Mouse (Mus musculus) MEL (cell line): ENCODE data around the gene Dclk1. TPM values are rescaled to one million over a fixed set of nuclear protein-coding genes. Genes with fewer than 3 reads are reported as not detected.

ENCODE experiments used
- DNase-seq: peaks from one replicate; pipeline ENCODE4 v3.0.0; 2011; ENCODE audit warnings: low read depth, low spot score
- H3K27ac ChIP-seq: 2 replicates; pipeline ENCODE4 v1.5.1; 2012; ENCODE audit warnings: low read depth, mild to moderate bottlenecking, control low read depth, low read length, moderate library complexity; ENCODE audit not compliant: control insufficient read depth
- H3K27me3 ChIP-seq, 2 experiments: fragments of 150-350 bp in 1 of 2; sonication (generic) in 1 of 2; 2 replicates each; pipeline ENCODE4 v1.6.1; 2012; ENCODE audit warnings: low read length in 2 of 2, mild to moderate bottlenecking in 2 of 2, improper control_type of control experiment in 1 of 2, moderate library complexity in 1 of 2; ENCODE audit not compliant: insufficient read depth in 2 of 2, control insufficient read depth in 1 of 2
- H3K36me3 ChIP-seq, 2 experiments: 2 replicates each; pipeline ENCODE4 v1.6.1; 2012 to 2014; ENCODE audit warnings: low read length in 2 of 2, improper control_type of control experiment in 1 of 2, inconsistent platforms in 1 of 2, mild to moderate bottlenecking in 1 of 2; ENCODE audit not compliant: insufficient read depth in 2 of 2, control insufficient read depth in 1 of 2
- H3K4me1 ChIP-seq, 2 experiments: fragments of 150-350 bp in 1 of 2; sonication (generic) in 1 of 2; 2 replicates each; pipeline ENCODE4 v1.6.1; 2012; ENCODE audit warnings: low read length in 2 of 2, improper control_type of control experiment in 1 of 2, mild to moderate bottlenecking in 1 of 2; ENCODE audit not compliant: insufficient read depth in 2 of 2, control insufficient read depth in 1 of 2
- H3K4me3 ChIP-seq, 2 experiments: fragments of 150-350 bp in 1 of 2; sonication (generic) in 1 of 2; 2 replicates each; pipeline ENCODE4 v1.5.1; 2012; ENCODE audit warnings: low read depth in 2 of 2, low read length in 2 of 2, mild to moderate bottlenecking in 2 of 2, moderate library complexity in 2 of 2, control low read depth in 1 of 2, improper control_type of control experiment in 1 of 2; ENCODE audit not compliant: control insufficient read depth in 1 of 2, insufficient read depth in 1 of 2
- H3K79me2 ChIP-seq: 2 replicates; pipeline ENCODE4 v1.6.1; 2012; ENCODE audit warnings: mild to moderate bottlenecking, low read length, moderate library complexity; ENCODE audit not compliant: control insufficient read depth, poor library complexity, insufficient read depth
- H3K9ac ChIP-seq: 2 replicates; pipeline ENCODE4 v1.6.1; 2012; ENCODE audit warnings: low read depth, mild to moderate bottlenecking, control low read depth, low read length, moderate library complexity; ENCODE audit not compliant: control insufficient read depth, poor library complexity, severe bottlenecking
- H3K9me3 ChIP-seq: fragments of 150-350 bp; sonication (generic); replicated peaks from 2 replicates; pipeline ENCODE4 v1.6.1; 2012; ENCODE audit warnings: mild to moderate bottlenecking, low read length, improper control_type of control experiment, moderate library complexity; ENCODE audit not compliant: insufficient read depth
- ETS1 ChIP-seq: IDR thresholded peaks from 2 replicates; pipeline ENCODE4 v1.6.1; 2012; ENCODE audit warnings: low read depth, mild to moderate bottlenecking, inconsistent platforms, low read length, improper control_type of control experiment, moderate library complexity
- GABPA ChIP-seq: IDR thresholded peaks from 2 replicates; pipeline ENCODE4 v1.6.1; 2012; ENCODE audit warnings: low read depth, mild to moderate bottlenecking, inconsistent platforms, low read length, improper control_type of control experiment, moderate library complexity
- MAX ChIP-seq: IDR thresholded peaks from 2 replicates; pipeline ENCODE4 v1.6.1; 2011; ENCODE audit warnings: low read length, improper control_type of control experiment
- MAZ ChIP-seq: IDR thresholded peaks from 2 replicates; pipeline ENCODE4 v1.6.1; 2012; ENCODE audit warnings: low read depth, mild to moderate bottlenecking, inconsistent platforms, low read length, improper control_type of control experiment
- MEF2A ChIP-seq: IDR thresholded peaks from 2 replicates; pipeline ENCODE4 v1.6.1; 2014; ENCODE audit warnings: low read depth, mild to moderate bottlenecking, inconsistent platforms, low read length, improper control_type of control experiment; ENCODE audit not compliant: poor library complexity, insufficient replicate concordance, severe bottlenecking; ENCODE audit errors: extremely low read depth
- MXI1 ChIP-seq: IDR thresholded peaks from 2 replicates; pipeline ENCODE4 v1.6.1; 2011; ENCODE audit warnings: mild to moderate bottlenecking, low read depth, low read length, improper control_type of control experiment
- MYB ChIP-seq: IDR thresholded peaks from 2 replicates; pipeline ENCODE4 v1.6.1; 2011; ENCODE audit warnings: mild to moderate bottlenecking, low read depth, low read length, improper control_type of control experiment
- MYC ChIP-seq: IDR thresholded peaks from 2 replicates; pipeline ENCODE4 v1.6.1; 2011; ENCODE audit warnings: low read depth, mild to moderate bottlenecking, low read length, improper control_type of control experiment, moderate library complexity
- NRF1 ChIP-seq: IDR thresholded peaks from 2 replicates; pipeline ENCODE4 v1.6.1; 2014; ENCODE audit warnings: low read depth, mild to moderate bottlenecking, inconsistent platforms, low read length, improper control_type of control experiment, moderate library complexity; ENCODE audit not compliant: poor library complexity, insufficient read depth, severe bottlenecking
- POLR2AphosphoS2 ChIP-seq: IDR thresholded peaks from 2 replicates; pipeline ENCODE4 v1.6.1; 2011; ENCODE audit warnings: low read length, improper control_type of control experiment
- POLR2AphosphoS5 ChIP-seq: IDR thresholded peaks from 2 replicates; pipeline ENCODE4 v1.6.1; 2012; ENCODE audit warnings: low read depth, borderline replicate concordance, mild to moderate bottlenecking, inconsistent platforms, low read length, moderate library complexity, mixed read lengths
- RAD21 ChIP-seq: IDR thresholded peaks from 2 replicates; pipeline ENCODE4 v1.6.1; 2011; ENCODE audit warnings: mild to moderate bottlenecking, low read depth, low read length, improper control_type of control experiment
- RCOR1 ChIP-seq: IDR thresholded peaks from 2 replicates; pipeline ENCODE4 v1.6.1; 2012; ENCODE audit warnings: low read depth, mild to moderate bottlenecking, inconsistent platforms, low read length, improper control_type of control experiment
- SIN3A ChIP-seq: IDR thresholded peaks from 2 replicates; pipeline ENCODE4 v1.6.1; 2012; ENCODE audit warnings: low read length, improper control_type of control experiment, inconsistent platforms
- SMC3 ChIP-seq: IDR thresholded peaks from 2 replicates; pipeline ENCODE4 v1.6.1; 2011; ENCODE audit warnings: low read depth, low read length, improper control_type of control experiment
- TAL1 ChIP-seq: IDR thresholded peaks from 2 replicates; pipeline ENCODE4 v1.6.1; 2012; ENCODE audit warnings: mild to moderate bottlenecking, inconsistent platforms, low read length, moderate library complexity, mixed read lengths
- TCF12 ChIP-seq: IDR thresholded peaks from 2 replicates; pipeline ENCODE4 v1.6.1; 2014; ENCODE audit warnings: low read depth, mild to moderate bottlenecking, inconsistent platforms, low read length, improper control_type of control experiment, moderate library complexity
- UBTF ChIP-seq: IDR thresholded peaks from 2 replicates; pipeline ENCODE4 v1.6.1; 2012; ENCODE audit warnings: low read depth, mild to moderate bottlenecking, inconsistent platforms, low read length, improper control_type of control experiment, moderate library complexity, borderline replicate concordance; ENCODE audit not compliant: insufficient read depth
- USF1 ChIP-seq: IDR thresholded peaks from 2 replicates; pipeline ENCODE4 v1.6.1; 2014; ENCODE audit warnings: low read depth, mild to moderate bottlenecking, inconsistent platforms, low read length, improper control_type of control experiment, moderate library complexity
- ZC3H11A ChIP-seq: IDR thresholded peaks from 2 replicates; pipeline ENCODE4 v1.6.1; 2012; ENCODE audit warnings: low read depth, mild to moderate bottlenecking, inconsistent platforms, low read length, improper control_type of control experiment
- ZKSCAN1 ChIP-seq: IDR thresholded peaks from 2 replicates; pipeline ENCODE4 v1.6.1; 2012; ENCODE audit warnings: low read depth, mild to moderate bottlenecking, inconsistent platforms, low read length, improper control_type of control experiment, moderate library complexity
- ZMIZ1 ChIP-seq: IDR thresholded peaks from 2 replicates; pipeline ENCODE4 v1.6.1; 2012; ENCODE audit warnings: low read depth, mild to moderate bottlenecking, inconsistent platforms, low read length, improper control_type of control experiment, moderate library complexity
- ZNF384 ChIP-seq: IDR thresholded peaks from 2 replicates; pipeline ENCODE4 v1.6.1; 2012; ENCODE audit warnings: low read depth, mild to moderate bottlenecking, inconsistent platforms, low read length, improper control_type of control experiment
- polyA plus RNA-seq, 2 experiments: library from polyadenylated mRNA; stranded (reverse) in 1 of 2; unstranded in 1 of 2; fragments of >175 nt in 1 of 2; fragments of >200 nt in 1 of 2; gene quantifications; 2 replicates each; pipeline versions ENCODE4 v1.2.1 to v1.2.4; 2012; ENCODE audit warnings: low replicate concordance in 2 of 2, low read depth in 1 of 2; ENCODE audit not compliant: insufficient read length in 2 of 2, insufficient read depth in 1 of 2, missing spikeins in 1 of 2
- total RNA-seq: library from RNA; depleted of rRNA; stranded (reverse); fragments of 300-350 nt; gene quantifications from 2 replicates; pipeline ENCODE4 v1.2.3, GENCODE M21; 2012

The Dclk1 gene
- total and polyA plus RNA-seq, 3 experiments = not detected

GRCm38 (mm10) chr3:55226501-55227213, 15.5 kb upstream of the Dclk1 start:
- H3K36me3 ChIP-seq = no peaks in the 10 kb centered on the region
- no peak overlapping the region for H3K4me3 ChIP-seq
- H3K9me3 ChIP-seq = no peaks in the 10 kb centered on the region
- no peak overlapping the region for H3K9ac ChIP-seq
- TF ChIP-seq ZMIZ1 = no peak
- no peak for TF ChIP-seq ZNF384
- no peak for TF ChIP-seq ZC3H11A
- TF ChIP-seq TAL1 = no peak
- no peak for TF ChIP-seq SMC3
- no peak for TF ChIP-seq NRF1
- TF ChIP-seq POLR2AphosphoS2 = no peak
- no peak for TF ChIP-seq ZKSCAN1
- no peak for TF ChIP-seq MYC
- TF ChIP-seq MAZ = no peak
- TF ChIP-seq ETS1 = no peak
- H3K4me1 ChIP-seq = no peaks in the 10 kb centered on the region
- H3K79me2 ChIP-seq = no peaks in the 10 kb centered on the region
- H3K27ac ChIP-seq = no peak overlapping the region
- H3K27me3 ChIP-seq = no peaks in the 10 kb centered on the region
- DNase-seq = no peak

GRCm38 (mm10) chr3:55227214-55227581, 15.0 kb upstream of the Dclk1 start:
- no peaks in the 10 kb centered on the region for H3K79me2 ChIP-seq
- no peaks in the 10 kb centered on the region for H3K9me3 ChIP-seq
- H3K27ac ChIP-seq = no peak overlapping the region
- H3K4me1 ChIP-seq = no peaks in the 10 kb centered on the region
- H3K9ac ChIP-seq = no peak overlapping the region
- DNase-seq = no peak
- H3K36me3 ChIP-seq = no peaks in the 10 kb centered on the region
- H3K4me3 ChIP-seq = no peak overlapping the region
- TF ChIP-seq MXI1 = no peak
- TF ChIP-seq, all 39 proteins: peak for 0
- H3K27me3 ChIP-seq = no peaks in the 10 kb centered on the region

GRCm38 (mm10) chr3:55242422-55243055, 375 bp downstream of the Dclk1 start:
- Histone ChIP-seq H3K9me3 (no peaks in the 10 kb centered on the region), H3K4me1 (no peaks in the 10 kb centered on the region), H3K4me3 (no peak overlapping the region), H3K79me2 (no peaks in the 10 kb centered on the region), H3K27me3 (no peaks in the 10 kb centered on the region), H3K9ac (no peak overlapping the region), H3K27ac (no peak overlapping the region), H3K36me3 (no peaks in the 10 kb centered on the region)
- TF ChIP-seq MXI1 (no peak), SIN3A (no peak), ZNF384 (no peak), RCOR1 (no peak), NRF1 (no peak), POLR2AphosphoS5 (no peak), MYB (no peak), SMC3 (no peak), TCF12 (no peak), ETS1 (no peak), RAD21 (no peak), MAX (no peak), MYC (no peak), UBTF (no peak), GABPA (no peak), ZKSCAN1 (no peak), MEF2A (no peak), ZMIZ1 (no peak), USF1 (no peak)
- DNase-seq = no peak
